Mouse (Mus musculus) CD4-positive, CD25-positive, alpha-beta regulatory T cell, adult 4 months (primary cell): ENCODE measurements around the gene Isg20l2. TPM values are rescaled to one million over a fixed set of nuclear protein-coding genes. Genes with fewer than 3 reads are reported as not detected.

Source experiments
- ATAC-seq: one replicate; pipeline ENCODE4 v1.8.0; 2017
- polyA plus RNA-seq, 2 experiments: library from polyadenylated mRNA; unstranded; fragments of 100-300 nt; shearing (Covaris generic); gene quantifications; one replicate each; pipeline ENCODE4 v1.2.1; 2017

Isg20l2 gene
- polyA plus RNA-seq, 2 experiments from 2014 or later, result 8.5 to 15.1 TPM

DNA sequence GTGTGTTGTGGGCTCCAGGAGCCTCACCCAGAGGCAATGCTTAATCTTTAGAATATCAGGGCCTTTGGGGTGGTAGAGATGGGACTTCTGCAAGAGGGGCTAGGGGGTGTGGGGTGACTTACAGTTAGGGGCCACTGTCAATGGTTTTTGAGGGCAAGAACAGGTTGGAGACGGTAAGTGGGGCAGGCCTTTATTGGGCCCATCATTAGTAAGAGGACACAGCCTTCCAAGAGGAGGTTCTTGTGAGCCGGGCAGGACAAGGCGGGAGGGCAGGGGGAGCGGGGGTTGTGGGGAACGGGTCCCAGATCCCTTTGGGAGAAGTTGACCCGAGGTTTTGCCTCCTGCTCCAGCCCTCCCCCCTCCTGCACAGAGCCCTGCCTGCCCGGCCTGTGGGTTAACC lies 16.6 kb upstream of the Isg20l2 start:
- no peak for ATAC-seq

GRCm38 (mm10) chr3:87913891-87914290 lies 16.2 kb upstream of the Isg20l2 start:
- ATAC-seq, result no peak

- no peak for ATAC-seq
Observed at GRCm38 (mm10) chr3:87916990-87917389, 13.1 kb upstream of the Isg20l2 start.

DNA sequence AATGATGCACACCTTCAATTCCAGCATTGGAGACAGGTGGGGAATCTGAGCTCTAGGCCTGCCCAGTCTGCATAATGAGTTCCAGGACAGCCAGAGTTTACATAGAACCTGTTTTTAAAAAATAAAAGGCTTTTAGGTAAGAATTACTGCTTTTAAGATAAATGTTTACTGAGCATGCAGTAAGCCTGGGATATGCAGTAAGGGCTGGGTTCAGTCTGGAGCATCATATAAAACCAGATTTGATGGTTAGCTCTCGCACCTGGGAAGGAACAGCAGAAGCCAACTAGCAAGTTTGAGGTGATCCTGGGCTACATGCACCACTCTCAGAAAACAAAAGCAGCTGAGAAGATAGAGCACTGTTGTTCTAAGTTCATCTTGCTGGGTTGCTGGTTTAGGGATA lies 11.6 kb upstream of the Isg20l2 start:
- no peak for ATAC-seq

DNA sequence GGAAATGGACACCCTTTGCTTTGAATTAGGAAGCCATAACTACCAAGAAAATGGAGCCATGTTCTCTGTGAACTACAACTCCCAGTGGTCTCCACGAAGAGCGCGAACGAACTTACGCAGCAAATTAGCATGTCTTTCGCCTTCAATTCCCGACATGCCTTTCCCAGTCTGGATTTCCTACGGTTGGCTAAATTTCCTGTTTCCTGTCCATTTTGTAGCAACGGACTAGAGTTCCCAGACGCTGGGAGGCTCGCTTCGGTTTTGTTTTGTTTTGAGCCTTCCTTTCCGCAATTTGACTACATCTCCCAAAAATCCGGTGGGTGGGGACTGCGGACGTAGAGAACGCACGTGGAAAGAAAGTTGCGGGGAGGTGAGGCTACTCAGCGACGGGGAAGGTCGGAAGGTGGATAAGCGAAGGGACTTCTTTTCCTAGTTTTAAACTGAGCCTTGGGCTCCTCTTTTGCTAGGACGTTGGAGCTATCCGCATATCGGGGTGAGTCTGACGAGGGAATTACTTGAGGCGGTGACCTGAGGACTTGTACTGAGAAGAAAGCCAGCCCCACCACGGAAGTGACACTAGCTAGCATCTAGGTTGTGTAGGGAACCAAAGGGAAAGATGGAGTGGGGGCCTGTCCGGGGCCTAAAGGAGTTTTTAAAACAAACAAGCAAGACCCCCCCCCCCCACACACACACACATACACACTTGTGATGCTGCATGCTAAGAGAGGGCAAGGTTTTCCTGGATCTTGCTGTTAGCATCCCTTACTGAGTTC lies 10.6 kb upstream of the Isg20l2 start, which contains the start of gene Mrpl24:
Mrpl24 (plus strand) TSS at position 171 of the 773 bp plus-strand sequence.
- peak; percentile 92 for ATAC-seq

- no peak for ATAC-seq
Observed at GRCm38 (mm10) chr3:87920270-87920943, 9.7 kb upstream of the Isg20l2 start.

- ATAC-seq, result no peak
Observed at GRCm38 (mm10) chr3:87924996-87925395, 5.1 kb upstream of the Isg20l2 start.

DNA sequence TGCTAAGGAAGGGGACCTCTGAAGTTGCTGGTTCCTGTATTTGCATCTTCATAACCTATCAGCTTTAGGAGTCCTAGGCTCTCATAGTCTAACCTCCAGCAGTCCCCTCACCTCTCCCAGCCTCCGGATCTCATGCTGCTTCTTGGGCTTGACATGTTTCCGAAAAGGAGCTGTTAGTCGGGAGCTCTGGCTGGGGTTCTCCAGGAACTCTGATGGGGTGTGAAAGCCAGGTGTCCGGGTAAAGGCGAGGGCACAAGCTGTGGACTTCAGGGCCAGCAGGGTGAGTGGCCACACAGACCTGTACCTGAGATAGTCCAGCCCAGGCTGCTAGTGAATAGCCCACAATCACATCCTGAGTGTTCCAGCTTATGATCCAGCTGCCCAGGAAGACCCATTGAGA lies 2.7 kb upstream of the Isg20l2 start:
- ATAC-seq, result no peak

DNA sequence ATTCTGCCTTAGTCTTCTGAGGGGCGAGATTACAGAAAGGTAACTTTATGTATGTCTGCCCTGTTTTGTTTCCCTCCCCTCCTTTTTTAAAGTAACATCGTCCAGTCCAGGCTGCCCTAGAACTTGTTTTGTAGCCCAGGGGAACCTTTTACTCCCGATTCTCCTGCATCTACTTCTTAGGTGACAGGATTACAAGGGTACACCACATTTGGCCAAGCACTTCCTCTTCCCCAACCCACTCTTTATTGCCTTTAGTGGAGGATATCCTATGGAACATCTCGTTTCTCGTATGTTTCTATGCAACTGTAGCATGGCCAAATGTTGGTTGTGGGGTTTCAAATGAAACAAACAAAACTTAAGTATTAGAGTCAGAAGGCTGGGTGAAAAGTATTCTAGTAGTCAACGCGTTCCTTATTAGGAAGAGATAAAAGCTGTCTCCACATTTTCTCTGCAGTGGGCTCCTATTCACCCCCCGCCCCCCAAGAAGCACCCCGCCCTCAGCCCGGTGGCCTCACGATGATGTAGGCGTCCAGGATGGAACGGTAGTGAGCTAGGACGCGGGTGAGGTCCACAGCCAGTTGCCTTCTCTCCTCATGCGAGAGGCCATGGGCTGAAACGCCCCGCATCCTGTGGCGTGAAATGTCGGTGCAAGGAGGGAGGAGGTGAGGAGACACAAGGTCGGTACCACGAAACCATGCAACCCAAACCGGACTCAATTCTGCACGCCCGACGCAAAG lies 605 bp upstream of the Isg20l2 start:
- ATAC-seq, result no peak

DNA sequence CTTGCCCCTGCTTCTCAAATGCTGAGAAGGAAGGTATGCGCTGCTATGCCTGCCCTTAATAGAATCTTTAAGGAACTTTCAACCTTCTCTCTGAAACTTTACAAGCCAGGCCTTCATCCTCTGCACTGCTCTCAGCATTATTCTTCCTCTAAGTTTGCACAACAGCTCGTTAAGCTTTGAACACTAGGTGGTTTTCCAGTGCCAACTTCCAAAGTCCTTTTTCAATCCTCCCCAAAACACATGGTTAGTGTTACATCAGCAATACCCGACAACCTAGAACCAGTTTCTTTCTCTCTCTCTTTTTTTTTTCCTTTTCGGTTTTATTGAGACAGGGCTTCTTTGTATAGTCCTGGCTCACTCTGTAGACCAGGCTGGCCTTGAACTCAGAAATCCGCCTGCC lies 3.9 kb downstream of the Isg20l2 start:
- no peak for ATAC-seq

DNA sequence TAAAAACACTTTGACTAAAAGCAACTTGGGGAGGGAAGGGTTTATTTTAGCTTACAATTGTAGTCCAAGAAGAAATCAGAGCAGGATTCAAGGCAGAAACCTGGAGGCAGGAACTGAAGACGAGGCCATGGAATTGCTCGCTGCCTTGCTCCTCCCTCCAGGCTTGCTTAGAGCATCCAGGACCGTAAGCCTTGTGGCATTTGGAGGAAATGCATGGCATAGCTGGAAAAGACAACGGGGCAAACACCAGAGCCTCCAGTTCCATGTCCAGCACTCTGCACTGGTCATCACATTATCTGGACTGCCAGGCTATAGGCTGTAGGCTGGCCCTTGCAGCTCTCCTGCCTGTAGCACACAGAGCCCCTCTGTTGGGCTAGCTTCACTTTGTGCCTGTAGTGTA lies 4.4 kb downstream of the Isg20l2 start:
- no peak for ATAC-seq

GRCm38 (mm10) chr3:87935201-87935600 lies 5.1 kb downstream of the Isg20l2 start:
- no peak for ATAC-seq

DNA sequence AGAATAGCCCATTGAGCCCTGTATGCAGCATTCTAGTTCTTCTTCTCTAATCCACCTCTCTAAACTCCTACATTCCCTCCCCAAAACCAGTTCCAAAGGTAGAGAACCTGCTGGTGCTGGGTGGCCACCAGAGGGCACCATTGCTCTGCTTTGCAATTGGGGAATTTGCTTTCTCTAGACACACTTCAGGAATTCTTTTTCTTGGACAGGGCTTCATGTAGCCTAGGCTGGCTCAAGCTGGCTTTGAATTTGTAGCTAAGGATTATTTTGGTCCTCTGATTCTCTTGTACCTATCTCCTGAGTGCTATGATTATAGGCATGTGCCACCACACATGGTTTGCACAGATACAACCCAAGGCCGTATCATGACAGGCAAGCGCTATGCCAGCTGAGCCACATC lies 5.7 kb downstream of the Isg20l2 start:
- no peak for ATAC-seq

- no peak for ATAC-seq
Observed at GRCm38 (mm10) chr3:87940611-87941010, 10.5 kb downstream of the Isg20l2 start.

DNA sequence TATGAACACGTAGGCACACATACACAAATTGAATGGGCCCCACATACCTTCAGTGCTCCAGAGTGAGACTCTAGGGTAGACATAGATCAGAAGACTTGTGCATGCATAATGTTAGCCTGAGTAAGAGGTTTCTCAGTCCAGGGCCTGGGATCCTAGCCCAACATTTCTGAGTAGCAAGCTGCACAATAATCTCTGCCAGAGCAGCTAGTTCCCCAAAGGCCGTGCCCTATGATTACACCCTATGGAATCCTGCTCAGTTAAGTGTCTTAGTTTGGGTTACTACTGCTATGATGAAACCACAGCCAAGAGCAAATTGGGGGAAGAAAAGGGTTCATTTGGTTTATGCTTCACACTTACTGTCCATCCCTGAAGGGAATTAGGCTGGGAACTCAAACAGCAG lies 12.4 kb downstream of the Isg20l2 start:
- ATAC-seq, result no peak

GRCm38 (mm10) chr3:87943586-87943985 lies 13.5 kb downstream of the Isg20l2 start:
- no peak for ATAC-seq

GRCm38 (mm10) chr3:87944838-87945600 lies 14.9 kb downstream of the Isg20l2 start:
- no peak for ATAC-seq

- ATAC-seq, result no peak
Observed at GRCm38 (mm10) chr3:87945781-87946540, 15.8 kb downstream of the Isg20l2 start.

DNA sequence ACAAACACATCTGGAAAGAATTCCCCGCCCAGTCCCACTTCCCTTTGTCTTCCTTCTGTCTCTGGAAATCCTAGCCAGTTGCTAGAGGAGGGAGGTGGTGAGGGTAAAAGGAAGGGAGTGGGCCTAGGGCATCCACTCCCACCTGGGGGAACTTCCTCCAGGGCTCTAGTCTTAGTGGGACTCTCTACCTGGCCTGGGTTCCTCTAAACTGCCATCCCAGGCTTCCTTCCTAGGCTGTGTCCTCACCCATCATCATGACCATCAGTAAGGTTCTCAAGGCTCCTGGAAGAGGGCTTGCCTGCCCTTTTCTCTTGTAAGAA lies 16.4 kb downstream of the Isg20l2 start:
- no peak for ATAC-seq

GRCm38 (mm10) chr3:87947056-87947810 lies 17.1 kb downstream of the Isg20l2 start:
- no peak for ATAC-seq

- ATAC-seq, result no peak
Observed at GRCm38 (mm10) chr3:87947811-87948199, 17.7 kb downstream of the Isg20l2 start.
